Mouse (Mus musculus): ENCODE results near the gene E130309D02Rik. TPM values are rescaled to one million over a fixed set of nuclear protein-coding genes. Genes with fewer than 3 reads are reported as not detected.

E130309D02Rik gene
- polyA plus RNA-seq, 2 experiments = 12.7 to 13.7 TPM

DNA sequence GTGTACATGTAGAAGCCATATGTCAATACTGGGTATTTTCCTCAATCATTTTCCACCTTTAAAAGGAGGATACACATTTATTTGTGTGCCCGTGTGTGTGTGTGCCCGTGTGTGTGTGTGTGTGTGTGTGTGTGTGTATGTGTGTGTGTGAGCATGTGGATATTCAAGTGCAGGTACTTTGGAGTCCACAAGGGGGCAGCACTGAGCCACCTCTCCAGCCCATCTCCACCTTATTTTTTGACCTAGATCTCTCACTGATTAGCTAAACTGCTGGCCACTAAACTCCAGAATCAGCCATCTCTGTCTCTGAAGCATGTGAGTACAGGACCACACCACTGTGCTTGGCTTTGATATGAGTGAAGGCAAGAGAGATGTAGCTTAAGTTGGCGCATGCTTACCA, 20.3 kb downstream of the E130309D02Rik start:
- Histone ChIP-seq H3K36me3 (replicated peaks; ENCODE audit: control insufficient read depth, insufficient read depth, low read depth) (no peaks in the 10 kb centered on the region), H3K4me3 (ENCODE audit: insufficient read depth in 1 of 2, low read depth in 2 of 2, low read length in 2 of 2) (no peak overlapping the region), H3K4me1 (replicated peaks; ENCODE audit: control insufficient read depth in 2 of 2, insufficient read depth in 2 of 2, low read length in 1 of 2) (no peaks in the 10 kb centered on the region), H3K27me3 (ENCODE audit: control insufficient read depth, insufficient read depth, low read length) (peaks cover 35% of the 10 kb centered on the region), H3K9ac (replicated peaks) (no peak overlapping the region), H3K9me3 (ENCODE audit: control insufficient read depth, low read length) (no peaks in the 10 kb centered on the region), H3K4me2 (ENCODE audit: low read depth) (no peak overlapping the region), H3K27ac (no peak overlapping the region)
- DNase-seq (ENCODE audit: low read depth in 3 of 3, low spot score in 3 of 3) = no peak
- TF ChIP-seq CTCF (IDR thresholded peaks at IDR 0.05; ENCODE audit: low read depth) = peak; percentile 74
- TF ChIP-seq EP300 (IDR thresholded peaks at IDR 0.05; ENCODE audit: low read depth) = no peak
- 67% methylated on average over 3 of the region's 3 CpGs for WGBS (ENCODE audit: insufficient replicate concordance)
- ATAC-seq (ENCODE audit: insufficient read depth) = no peak

DNA sequence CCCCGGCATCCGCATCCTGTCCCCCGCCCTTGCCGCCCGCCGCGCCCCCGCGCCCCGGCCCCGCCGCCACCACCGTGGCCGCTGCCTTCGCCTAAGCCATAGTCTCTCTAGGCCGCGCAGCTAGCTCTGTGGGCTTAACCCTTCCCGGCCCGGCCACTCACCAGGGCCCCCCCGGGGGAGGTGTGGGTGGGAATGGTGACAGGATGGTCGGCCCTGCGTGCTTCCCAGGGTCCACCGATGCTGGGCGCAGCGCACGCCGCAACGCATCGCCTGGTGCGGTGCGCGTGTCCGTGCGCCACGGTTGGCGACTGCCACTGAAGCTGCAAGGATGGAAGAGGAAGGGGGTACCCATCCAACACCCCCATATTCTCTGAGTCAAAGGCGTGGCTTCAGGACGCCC, 21.8 kb downstream of the E130309D02Rik start, which contains the start of gene Zfp853:
TSS of gene Zfp853 (minus strand) at position 220 of the 400 bp plus-strand sequence.
- H3K27ac ChIP-seq = no peak within 1 kb of the TSS
- peak within 1 kb of the TSS in 1 of 2 experiments; percentile 23; a peak in 1 of 4 replicates for H3K4me3 ChIP-seq (ENCODE audit: insufficient read depth in 1 of 2, low read depth in 2 of 2, low read length in 2 of 2)
- TF ChIP-seq EP300 (IDR thresholded peaks at IDR 0.05; ENCODE audit: low read depth) = no peak
- no peak for TF ChIP-seq CTCF (IDR thresholded peaks at IDR 0.05; ENCODE audit: low read depth)
- no peak for DNase-seq (ENCODE audit: low read depth in 3 of 3, low spot score in 3 of 3)
- ATAC-seq (ENCODE audit: insufficient read depth) = no peak
- H3K4me2 ChIP-seq (ENCODE audit: low read depth) = peak within 1 kb of the TSS; percentile 36
- no peaks in the 10 kb centered on the region for H3K9me3 ChIP-seq (ENCODE audit: control insufficient read depth, low read length)
- H3K27me3 ChIP-seq (ENCODE audit: control insufficient read depth, insufficient read depth, low read length) = peaks cover 46% of the 10 kb centered on the region
- H3K36me3 ChIP-seq (replicated peaks; ENCODE audit: control insufficient read depth, insufficient read depth, low read depth) = no peaks in the 10 kb centered on the region
- H3K4me1 ChIP-seq (replicated peaks; ENCODE audit: control insufficient read depth in 2 of 2, insufficient read depth in 2 of 2, low read length in 1 of 2) = no peaks in the 10 kb centered on the region
- no peak within 1 kb of the TSS for H3K9ac ChIP-seq (replicated peaks)
- WGBS (ENCODE audit: insufficient replicate concordance) = 6% methylated on average over 33 of the region's 38 CpGs

DNA sequence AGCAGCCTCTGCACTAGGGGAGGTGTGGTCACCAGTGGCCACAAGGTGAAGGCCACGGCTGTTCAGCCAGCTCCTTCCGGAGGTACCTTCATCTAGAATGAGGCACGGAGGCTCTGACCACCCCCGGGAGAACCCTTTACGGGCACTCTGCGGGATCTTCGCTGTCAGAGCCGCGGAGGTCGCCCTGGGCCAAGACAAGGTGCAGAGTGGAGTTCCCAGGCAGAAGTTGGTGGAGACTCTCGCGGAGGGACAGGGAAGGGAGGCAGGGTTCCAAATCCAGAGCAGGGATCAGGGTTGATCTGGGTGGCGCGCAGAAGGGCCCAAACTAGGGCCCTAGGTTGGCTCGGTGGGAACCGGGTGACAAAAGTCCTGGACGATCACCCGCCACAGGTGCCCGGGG, 22.3 kb downstream of the E130309D02Rik start:
- Histone ChIP-seq H3K4me3 (ENCODE audit: insufficient read depth in 1 of 2, low read depth in 2 of 2, low read length in 2 of 2) (peak overlapping the region in 1 of 2 experiments; percentile 10; a peak in 1 of 4 replicates), H3K4me1 (replicated peaks; ENCODE audit: control insufficient read depth in 2 of 2, insufficient read depth in 2 of 2, low read length in 1 of 2) (no peaks in the 10 kb centered on the region), H3K9ac (replicated peaks) (no peak overlapping the region), H3K36me3 (replicated peaks; ENCODE audit: control insufficient read depth, insufficient read depth, low read depth) (no peaks in the 10 kb centered on the region), H3K27me3 (ENCODE audit: control insufficient read depth, insufficient read depth, low read length) (peaks cover 52% of the 10 kb centered on the region), H3K9me3 (ENCODE audit: control insufficient read depth, low read length) (no peaks in the 10 kb centered on the region), H3K27ac (no peak overlapping the region), H3K4me2 (ENCODE audit: low read depth) (peak overlapping the region; percentile 36)
- no peak for ATAC-seq (ENCODE audit: insufficient read depth)
- no peak for DNase-seq (ENCODE audit: low read depth in 3 of 3, low spot score in 3 of 3)
- WGBS (ENCODE audit: insufficient replicate concordance) = 5% methylated on average over 18 of the region's 19 CpGs
- TF ChIP-seq EP300 (IDR thresholded peaks at IDR 0.05; ENCODE audit: low read depth) = no peak
- no peak for TF ChIP-seq CTCF (IDR thresholded peaks at IDR 0.05; ENCODE audit: low read depth)

DNA sequence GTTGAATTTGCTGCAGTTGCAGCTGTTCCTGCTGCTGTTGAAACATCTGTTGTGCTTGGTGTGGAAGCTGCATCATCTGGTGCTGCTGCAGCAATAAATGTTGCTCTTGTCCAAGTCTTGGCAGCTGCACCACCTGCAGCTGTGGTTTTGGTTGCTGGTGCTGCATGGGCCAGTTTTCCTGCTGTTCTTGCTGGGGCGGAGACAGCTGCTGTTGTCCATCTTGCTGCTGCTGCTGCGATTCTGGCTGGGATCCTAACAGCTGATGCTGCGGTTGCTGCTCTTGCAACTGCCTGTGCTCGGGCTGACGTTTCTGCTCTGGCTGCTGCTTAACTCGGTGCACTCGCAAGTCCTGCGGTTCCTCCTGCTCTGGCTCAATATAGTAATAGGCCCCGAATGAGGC, 25.9 kb downstream of the E130309D02Rik start:
- Histone ChIP-seq H3K4me3 (ENCODE audit: insufficient read depth in 1 of 2, low read depth in 2 of 2, low read length in 2 of 2) (no peak overlapping the region), H3K4me1 (replicated peaks; ENCODE audit: control insufficient read depth in 2 of 2, insufficient read depth in 2 of 2, low read length in 1 of 2) (no peaks in the 10 kb centered on the region), H3K27me3 (ENCODE audit: control insufficient read depth, insufficient read depth, low read length) (peaks cover 60% of the 10 kb centered on the region), H3K27ac (no peak overlapping the region), H3K9ac (replicated peaks) (no peak overlapping the region), H3K36me3 (replicated peaks; ENCODE audit: control insufficient read depth, insufficient read depth, low read depth) (no peaks in the 10 kb centered on the region), H3K4me2 (ENCODE audit: low read depth) (no peak overlapping the region), H3K9me3 (ENCODE audit: control insufficient read depth, low read length) (no peaks in the 10 kb centered on the region)
- TF ChIP-seq EP300 (IDR thresholded peaks at IDR 0.05; ENCODE audit: low read depth) = no peak
- TF ChIP-seq CTCF (IDR thresholded peaks at IDR 0.05; ENCODE audit: low read depth) = no peak
- DNase-seq (ENCODE audit: low read depth in 3 of 3, low spot score in 3 of 3) (no peak), ATAC-seq (ENCODE audit: insufficient read depth) (no peak)
- 60% methylated on average over 9 of the region's 9 CpGs for WGBS (ENCODE audit: insufficient replicate concordance)

DNA sequence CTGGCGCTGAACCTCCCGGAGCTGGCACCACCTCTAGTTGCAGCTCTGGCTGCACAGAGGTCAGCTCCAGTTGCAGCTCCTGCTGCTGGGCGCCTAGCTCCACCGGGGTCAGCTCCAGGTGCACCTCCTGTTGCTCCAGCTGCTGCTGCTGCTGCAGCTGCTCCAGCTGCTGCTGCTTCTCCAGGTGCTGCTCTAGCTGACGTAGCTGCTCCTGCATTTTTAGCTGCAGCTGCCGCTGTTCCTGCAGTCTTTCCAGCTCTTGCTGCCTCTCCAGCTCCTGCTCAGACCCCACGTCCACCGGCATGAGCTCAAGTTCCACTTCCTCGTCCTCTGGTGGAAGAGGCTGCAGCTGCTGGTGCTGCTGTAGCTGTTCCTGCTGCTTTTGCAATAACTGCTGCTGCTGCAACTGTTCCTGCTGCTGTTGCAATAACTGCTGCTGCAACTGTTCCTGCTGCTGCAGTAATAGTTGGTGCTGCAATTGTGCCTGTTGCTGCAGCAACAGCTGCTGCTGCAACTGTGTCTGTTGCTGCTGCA, 26.7 kb downstream of the E130309D02Rik start:
- Histone ChIP-seq H3K36me3 (replicated peaks; ENCODE audit: control insufficient read depth, insufficient read depth, low read depth) (no peaks in the 10 kb centered on the region), H3K4me1 (replicated peaks; ENCODE audit: control insufficient read depth in 2 of 2, insufficient read depth in 2 of 2, low read length in 1 of 2) (no peaks in the 10 kb centered on the region), H3K27ac (no peak overlapping the region), H3K4me2 (ENCODE audit: low read depth) (peak overlapping the region; percentile 45), H3K9ac (replicated peaks) (no peak overlapping the region), H3K4me3 (ENCODE audit: insufficient read depth in 1 of 2, low read depth in 2 of 2, low read length in 2 of 2) (no peak overlapping the region), H3K27me3 (ENCODE audit: control insufficient read depth, insufficient read depth, low read length) (peaks cover 52% of the 10 kb centered on the region), H3K9me3 (ENCODE audit: control insufficient read depth, low read length) (no peaks in the 10 kb centered on the region)
- WGBS (ENCODE audit: insufficient replicate concordance) = 11% methylated on average over 9 of the region's 9 CpGs
- TF ChIP-seq EP300 (IDR thresholded peaks at IDR 0.05; ENCODE audit: low read depth) (no peak), CTCF (IDR thresholded peaks at IDR 0.05; ENCODE audit: low read depth) (no peak)
- DNase-seq (ENCODE audit: low read depth in 3 of 3, low spot score in 3 of 3) = no peak
- no peak for ATAC-seq (ENCODE audit: insufficient read depth)

Measured in liver, embryonic 14.5 days (tissue).